Mouse (Mus musculus) midbrain, embryonic 15.5 days (tissue): ENCODE results near the gene Mthfd1l. TPM values are rescaled to one million over a fixed set of nuclear protein-coding genes. Genes with fewer than 3 reads are reported as not detected.

Experiments used
- ATAC-seq: fragments of 200-750 bp; cut with Nextera tagmentation; replicated peaks from 2 replicates; pipeline ENCODE4 v1.8.0; 2017; ENCODE audit warnings: moderate TSS enrichment
- H3K27ac ChIP-seq: fragments of 300-500 bp; sonication (generic); 2 replicates; pipeline ENCODE4 v1.5.1; 2015; ENCODE audit warnings: mild to moderate bottlenecking, inconsistent platforms
- H3K27me3 ChIP-seq: fragments of 300-500 bp; sonication (generic); replicated peaks from 2 replicates; pipeline ENCODE4 v1.6.1; 2015; ENCODE audit warnings: inconsistent platforms
- H3K36me3 ChIP-seq: fragments of 300-500 bp; sonication (generic); replicated peaks from 2 replicates; pipeline ENCODE4 v1.6.1; 2015; ENCODE audit warnings: inconsistent platforms
- H3K4me1 ChIP-seq: fragments of 300-500 bp; sonication (generic); 2 replicates; pipeline ENCODE4 v1.6.1; 2015; ENCODE audit warnings: inconsistent platforms
- H3K4me2 ChIP-seq: fragments of 300-500 bp; sonication (generic); 2 replicates; pipeline ENCODE4 v1.6.1; 2015; ENCODE audit warnings: inconsistent platforms, mild to moderate bottlenecking, moderate library complexity
- H3K4me3 ChIP-seq: fragments of 300-500 bp; sonication (generic); 2 replicates; pipeline ENCODE4 v1.5.1; 2015; ENCODE audit warnings: mild to moderate bottlenecking, inconsistent platforms
- H3K9ac ChIP-seq: fragments of 300-500 bp; sonication (generic); 2 replicates; pipeline ENCODE4 v1.6.1; 2015; ENCODE audit warnings: mild to moderate bottlenecking, inconsistent platforms
- H3K9me3 ChIP-seq: fragments of 300-500 bp; sonication (generic); 2 replicates; pipeline ENCODE4 v1.6.1; 2016; ENCODE audit warnings: inconsistent platforms
- WGBS: fragments of 180-500 bp; shearing (Covaris S2); methylation state at CpG from one replicate; pipeline ENCODE4 v1.1.7; 2015; ENCODE audit warnings: mixed read lengths; 5-methylcytosine and 5-hydroxymethylcytosine counted together
- polyA plus RNA-seq: library from polyadenylated mRNA; unstranded; fragments of >200 nt; fragmentation: Nextera tagmentation; extraction: Ambion mirVana; gene quantifications from 2 replicates; pipeline ENCODE4 v1.2.1, GENCODE M21; 2015

The Mthfd1l gene
- polyA plus RNA-seq, 1 experiment from 2014 or later, result 6.0 TPM

DNA sequence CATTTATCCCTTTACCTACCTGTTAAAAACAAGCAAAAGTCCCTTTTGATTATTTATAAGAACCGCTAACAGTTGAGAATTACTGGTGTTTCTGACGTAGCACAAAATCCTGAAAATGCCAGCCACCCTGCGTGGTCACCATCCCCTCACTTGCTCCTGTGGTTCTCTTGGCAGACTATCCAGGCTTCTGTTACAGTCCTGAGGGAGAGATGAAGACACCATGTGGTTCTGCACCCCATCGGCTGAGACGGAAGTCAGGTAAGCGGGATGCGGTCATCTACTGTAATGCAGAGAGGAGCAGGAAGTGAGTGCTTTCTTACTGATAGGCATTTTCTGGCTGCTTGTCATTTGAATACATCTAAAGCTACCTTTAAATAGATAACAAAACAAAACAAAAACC is 25.6 kb upstream of the Mthfd1l start:
- no peaks in the 10 kb centered on the region for H3K4me1 ChIP-seq
- no peaks in the 10 kb centered on the region for H3K36me3 ChIP-seq
- H3K27me3 ChIP-seq, result no peaks in the 10 kb centered on the region
- no peak for ATAC-seq
- H3K4me3 ChIP-seq, result no peak overlapping the region
- WGBS, result 95% methylated on average over 7 of the region's 7 CpGs
- H3K9ac ChIP-seq, result no peak overlapping the region
- no peaks in the 10 kb centered on the region for H3K9me3 ChIP-seq
- H3K4me2 ChIP-seq, result no peak overlapping the region
- no peak overlapping the region for H3K27ac ChIP-seq

DNA sequence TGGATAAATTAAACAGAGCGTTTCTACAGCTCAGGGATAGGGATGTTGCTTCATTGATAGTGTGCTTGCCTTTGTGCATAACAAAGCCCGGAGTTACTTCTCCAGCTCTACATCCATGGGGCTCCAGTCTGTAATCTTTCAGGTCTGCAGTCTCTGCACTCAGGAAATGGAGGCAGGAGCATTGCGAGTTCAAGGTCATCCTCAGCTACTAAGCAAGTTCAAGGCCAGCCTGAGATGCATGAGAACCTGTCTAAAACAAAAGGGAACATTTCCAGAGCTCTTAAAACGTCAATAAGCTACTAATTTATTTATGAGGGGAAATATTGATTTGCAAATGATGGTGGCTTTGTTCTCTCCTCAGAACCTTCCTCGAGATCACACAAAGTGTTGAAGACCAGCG is 23.6 kb upstream of the Mthfd1l start:
- Histone ChIP-seq H3K36me3 (no peaks in the 10 kb centered on the region), H3K9me3 (no peaks in the 10 kb centered on the region), H3K27ac (no peak overlapping the region), H3K4me2 (no peak overlapping the region), H3K27me3 (no peaks in the 10 kb centered on the region), H3K4me1 (no peaks in the 10 kb centered on the region), H3K9ac (no peak overlapping the region), H3K4me3 (no peak overlapping the region)
- ATAC-seq, result no peak
- WGBS, result 89% methylated on average over 6 of the region's 6 CpGs

DNA sequence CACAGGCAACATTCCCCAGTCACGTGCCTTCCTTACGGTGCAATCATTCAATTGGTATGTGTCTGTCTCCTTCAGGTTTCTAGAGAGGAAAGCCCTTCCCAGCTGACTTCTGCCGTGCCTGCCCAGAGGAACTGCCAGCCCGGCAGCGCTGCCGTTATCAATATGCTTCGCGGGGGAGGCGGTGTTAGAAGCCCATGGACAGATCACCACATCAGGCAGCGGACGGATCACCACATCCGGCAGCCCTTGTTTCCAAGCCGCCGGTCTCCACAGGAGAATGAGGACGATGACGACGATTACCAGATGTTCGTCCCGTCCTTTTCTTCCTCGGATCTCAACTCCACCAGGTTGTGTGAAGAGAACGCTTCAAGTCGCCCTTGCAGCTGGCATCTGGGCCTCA is 16.4 kb upstream of the Mthfd1l start:
- WGBS, result 94% methylated on average over 22 of the region's 22 CpGs
- Histone ChIP-seq H3K4me1 (no peaks in the 10 kb centered on the region), H3K4me2 (no peak overlapping the region), H3K27ac (no peak overlapping the region), H3K9ac (no peak overlapping the region), H3K4me3 (no peak overlapping the region), H3K36me3 (no peaks in the 10 kb centered on the region), H3K9me3 (no peaks in the 10 kb centered on the region), H3K27me3 (no peaks in the 10 kb centered on the region)
- ATAC-seq, result no peak

DNA sequence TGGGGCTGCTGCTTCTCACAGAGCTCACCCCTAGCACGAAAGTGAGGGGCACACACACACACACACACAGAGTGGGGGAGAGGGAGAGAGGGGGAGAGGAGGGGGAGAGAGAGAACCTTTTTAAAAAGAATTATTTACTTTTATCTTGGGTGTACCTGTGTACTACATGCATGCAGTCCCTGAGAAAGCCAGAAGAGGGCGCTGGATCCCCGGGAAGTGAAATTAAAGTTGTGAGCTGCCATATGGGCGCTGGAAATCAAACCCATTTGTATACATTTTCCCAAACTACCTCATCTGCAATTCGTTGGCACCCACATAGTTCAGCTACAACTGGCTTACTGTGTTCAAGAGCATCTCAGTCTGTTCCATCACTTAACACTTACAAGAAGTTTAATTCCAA is 14.3 kb upstream of the Mthfd1l start:
- 81% methylated on average over 5 of the region's 5 CpGs for WGBS
- no peak overlapping the region for H3K9ac ChIP-seq

DNA sequence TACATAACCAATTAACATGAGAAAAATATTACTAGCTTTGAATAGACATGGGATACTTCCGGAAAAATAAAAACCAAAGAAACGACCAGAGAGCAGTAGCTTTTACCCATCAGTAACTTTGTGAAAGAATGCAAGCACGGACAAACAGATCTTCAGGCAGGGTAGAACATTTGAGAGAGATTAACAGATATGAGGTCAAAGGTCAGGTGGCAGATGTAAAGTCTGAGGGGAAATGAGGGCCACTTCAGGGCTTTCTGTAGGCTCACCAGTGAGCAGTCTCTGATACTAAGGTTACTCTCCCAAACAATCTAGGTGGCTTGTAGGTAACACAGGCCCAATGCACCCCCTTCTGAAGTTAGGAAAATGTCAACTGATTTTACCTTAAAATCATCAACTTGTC is 3.9 kb upstream of the Mthfd1l start:
- no peaks in the 10 kb centered on the region for H3K27me3 ChIP-seq
- no peak for ATAC-seq
- H3K4me2 ChIP-seq, result no peak overlapping the region
- no peaks in the 10 kb centered on the region for H3K36me3 ChIP-seq
- no peak overlapping the region for H3K27ac ChIP-seq
- WGBS, result 77% methylated on average over 3 of the region's 3 CpGs
- no peak overlapping the region for H3K4me3 ChIP-seq
- no peaks in the 10 kb centered on the region for H3K9me3 ChIP-seq
- no peaks in the 10 kb centered on the region for H3K4me1 ChIP-seq
- H3K9ac ChIP-seq, result no peak overlapping the region

More for the DNA sequence above, 14.3 kb upstream of the Mthfd1l start:
- Histone ChIP-seq H3K4me3 (no peak overlapping the region), H3K27ac (no peak overlapping the region), H3K4me1 (no peaks in the 10 kb centered on the region), H3K4me2 (no peak overlapping the region), H3K36me3 (no peaks in the 10 kb centered on the region), H3K9me3 (no peaks in the 10 kb centered on the region), H3K27me3 (no peaks in the 10 kb centered on the region)
- no peak for ATAC-seq

DNA sequence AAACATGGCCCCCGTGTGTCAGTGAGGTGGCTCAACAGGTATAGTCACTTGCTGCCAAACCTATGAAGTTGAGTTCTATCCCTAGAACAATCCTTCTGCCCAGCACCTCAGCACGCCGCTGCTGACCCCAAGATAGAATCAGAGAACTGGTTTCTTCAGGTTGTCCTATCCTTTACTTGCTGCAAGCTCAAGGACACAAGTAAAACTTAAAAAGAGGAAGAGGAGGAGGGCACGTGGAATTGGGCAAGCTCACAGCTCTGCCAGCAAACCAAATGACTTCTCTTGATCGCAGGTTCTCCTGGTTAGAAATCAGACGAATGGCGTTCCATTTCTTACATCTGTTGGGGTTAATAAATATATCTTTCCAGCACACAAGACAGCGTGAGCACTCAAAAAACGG is 681 bp upstream of the Mthfd1l start:
- Histone ChIP-seq H3K9me3 (no peaks in the 10 kb centered on the region), H3K9ac (no peak overlapping the region), H3K4me1 (no peaks in the 10 kb centered on the region), H3K27ac (no peak overlapping the region), H3K27me3 (no peaks in the 10 kb centered on the region), H3K4me3 (no peak overlapping the region), H3K4me2 (peak overlapping the region; percentile 85), H3K36me3 (no peaks in the 10 kb centered on the region)
- ATAC-seq, result no peak
- WGBS, result 89% methylated on average over 9 of the region's 9 CpGs

DNA sequence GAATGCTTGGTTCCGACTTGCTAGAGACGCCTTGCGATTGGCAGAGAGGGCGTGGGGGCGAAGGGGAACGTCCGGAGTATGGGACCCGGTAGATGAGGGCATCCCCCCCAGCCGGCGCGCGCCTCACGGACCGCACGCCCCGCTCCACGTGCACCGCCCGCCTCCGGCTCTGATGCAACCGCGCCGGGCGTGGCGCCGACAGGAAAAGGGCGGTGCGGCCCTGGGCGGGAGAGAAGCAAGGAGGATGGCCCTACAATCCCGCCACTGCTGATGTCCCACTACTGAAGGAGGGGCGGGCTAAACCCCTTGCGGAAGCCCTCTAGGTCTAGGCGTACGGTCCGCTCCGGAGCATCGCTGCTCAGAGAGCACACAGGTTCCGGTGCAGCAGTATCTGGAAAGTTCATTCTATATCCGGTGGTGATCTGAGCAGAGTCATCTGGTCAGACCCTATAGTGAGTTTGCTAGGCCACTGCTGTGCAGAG is 712 bp downstream of the Mthfd1l start:
- peak; percentile 93 for ATAC-seq
- Histone ChIP-seq H3K9me3 (no peaks in the 10 kb centered on the region), H3K9ac (peak overlapping the region; percentile 64), H3K36me3 (no peaks in the 10 kb centered on the region), H3K4me3 (peak overlapping the region; percentile 59), H3K4me2 (peak overlapping the region; percentile 85), H3K4me1 (no peaks in the 10 kb centered on the region), H3K27me3 (no peaks in the 10 kb centered on the region), H3K27ac (peak overlapping the region; percentile 81)
- WGBS, result under 1% methylated on average over 38 of the region's 39 CpGs

DNA sequence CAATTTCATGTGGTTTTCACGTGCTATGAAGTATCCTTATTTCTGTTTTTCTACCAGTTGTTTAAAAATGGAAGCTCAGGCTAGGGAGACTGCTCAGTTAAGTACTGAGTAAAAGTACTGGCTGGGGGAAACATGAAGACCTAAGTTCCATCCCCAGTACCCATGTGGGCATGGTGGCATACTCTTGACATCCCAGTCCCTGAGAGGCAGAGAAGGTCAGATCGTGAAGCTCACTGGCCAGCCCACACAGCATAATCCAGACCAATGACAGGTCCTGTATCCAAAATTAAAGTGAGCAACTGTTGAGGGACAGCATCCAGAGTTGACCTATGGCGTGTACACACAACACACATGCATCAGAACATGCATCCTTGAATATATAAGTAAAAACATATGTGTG is 1.5 kb downstream of the Mthfd1l start:
- H3K27me3 ChIP-seq, result no peaks in the 10 kb centered on the region
- H3K4me3 ChIP-seq, result no peak overlapping the region
- H3K4me1 ChIP-seq, result no peaks in the 10 kb centered on the region
- no peak overlapping the region for H3K27ac ChIP-seq
- 79% methylated on average over 3 of the region's 3 CpGs for WGBS
- H3K36me3 ChIP-seq, result no peaks in the 10 kb centered on the region
- no peak overlapping the region for H3K9ac ChIP-seq
- H3K9me3 ChIP-seq, result no peaks in the 10 kb centered on the region
- peak overlapping the region; percentile 85 for H3K4me2 ChIP-seq
- no peak for ATAC-seq

DNA sequence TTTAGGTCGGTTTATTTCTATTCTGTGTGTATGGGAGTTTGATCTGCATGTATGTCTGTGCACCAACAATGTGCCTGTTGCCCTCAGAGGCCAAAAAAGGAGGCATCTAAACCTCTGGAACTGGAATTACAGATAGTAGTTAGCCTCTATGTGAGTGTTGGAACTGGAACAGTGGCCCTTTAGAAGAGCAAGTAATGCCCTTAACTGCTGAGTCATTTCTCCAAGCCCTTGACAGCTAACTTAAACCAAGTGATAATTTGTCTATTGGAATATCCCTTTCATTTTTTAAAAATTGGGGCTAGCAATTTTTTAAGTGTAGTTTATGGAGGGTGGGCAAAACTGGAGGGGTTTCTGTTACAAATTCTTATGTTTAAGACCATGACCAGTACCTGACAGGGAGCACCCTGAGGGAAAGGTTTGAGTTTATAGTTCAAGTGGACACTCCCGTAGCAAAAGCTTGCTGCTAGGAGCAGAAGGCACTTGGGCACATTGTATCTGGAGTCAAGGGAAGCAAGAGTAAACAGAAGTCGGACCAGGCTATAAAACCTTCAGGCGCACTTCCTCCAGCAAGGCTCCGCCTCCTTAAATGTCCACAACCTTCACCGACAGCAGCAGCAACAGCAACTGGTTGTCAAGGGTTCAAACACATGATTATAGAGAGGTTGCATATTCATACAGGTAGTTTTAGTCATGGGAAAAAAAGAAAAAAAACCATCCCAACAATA is 3.1 kb downstream of the Mthfd1l start:
- Histone ChIP-seq H3K9ac (no peak overlapping the region), H3K36me3 (no peaks in the 10 kb centered on the region), H3K9me3 (no peaks in the 10 kb centered on the region), H3K27ac (no peak overlapping the region), H3K4me3 (no peak overlapping the region), H3K27me3 (no peaks in the 10 kb centered on the region), H3K4me2 (no peak overlapping the region), H3K4me1 (no peaks in the 10 kb centered on the region)
- 83% methylated on average over 6 of the region's 6 CpGs for WGBS
- no peak for ATAC-seq

DNA sequence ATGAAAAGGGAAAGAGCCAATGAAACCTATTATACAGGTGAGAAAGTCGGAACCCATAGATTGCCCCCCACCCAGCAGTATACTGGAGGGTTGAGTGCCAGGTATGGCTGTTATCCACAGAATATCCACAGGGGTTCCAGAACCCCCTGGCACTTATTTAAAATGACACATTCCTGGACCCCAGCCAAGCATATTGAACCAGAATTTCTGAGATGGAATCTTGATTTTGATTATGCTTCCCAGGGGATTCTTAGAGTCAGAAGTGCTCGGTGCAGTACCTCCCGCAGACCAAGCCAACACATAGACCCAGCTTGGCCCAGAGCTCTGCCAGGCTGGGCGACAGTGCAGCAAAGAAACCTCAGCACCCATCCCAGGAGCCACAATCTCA is 3.7 kb downstream of the Mthfd1l start:
- Histone ChIP-seq H3K9me3 (no peaks in the 10 kb centered on the region), H3K4me2 (no peak overlapping the region), H3K36me3 (no peaks in the 10 kb centered on the region), H3K27me3 (no peaks in the 10 kb centered on the region), H3K27ac (no peak overlapping the region), H3K4me3 (no peak overlapping the region), H3K9ac (no peak overlapping the region), H3K4me1 (no peaks in the 10 kb centered on the region)
- WGBS, result 84% methylated on average over 4 of the region's 4 CpGs
- no peak for ATAC-seq

DNA sequence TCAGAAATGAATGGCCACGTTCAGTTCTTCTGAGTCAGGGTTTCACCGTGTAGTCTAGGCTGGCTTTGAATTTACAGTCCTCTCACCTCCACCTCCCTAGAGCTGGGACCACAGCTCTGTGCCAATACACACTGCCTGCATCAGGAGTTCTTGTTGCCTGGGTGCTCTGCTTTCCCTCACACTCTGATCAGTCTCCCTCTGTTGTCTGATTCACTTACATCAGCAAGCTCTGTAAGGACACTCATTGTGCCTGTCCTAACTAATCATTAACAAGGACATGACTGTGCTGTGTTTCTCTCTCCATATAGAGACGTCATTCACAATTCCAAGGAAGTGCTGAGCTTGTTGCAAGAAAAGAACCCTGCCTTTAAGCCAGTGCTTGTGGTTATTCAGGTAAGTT is 5.4 kb downstream of the Mthfd1l start:
- no peaks in the 10 kb centered on the region for H3K9me3 ChIP-seq
- no peaks in the 10 kb centered on the region for H3K36me3 ChIP-seq
- no peak for ATAC-seq
- no peaks in the 10 kb centered on the region for H3K27me3 ChIP-seq
- no peak overlapping the region for H3K4me2 ChIP-seq
- H3K27ac ChIP-seq, result no peak overlapping the region
- no peaks in the 10 kb centered on the region for H3K4me1 ChIP-seq
- H3K4me3 ChIP-seq, result no peak overlapping the region
- H3K9ac ChIP-seq, result no peak overlapping the region
- WGBS, result 81% methylated on average over 3 of the region's 3 CpGs

DNA sequence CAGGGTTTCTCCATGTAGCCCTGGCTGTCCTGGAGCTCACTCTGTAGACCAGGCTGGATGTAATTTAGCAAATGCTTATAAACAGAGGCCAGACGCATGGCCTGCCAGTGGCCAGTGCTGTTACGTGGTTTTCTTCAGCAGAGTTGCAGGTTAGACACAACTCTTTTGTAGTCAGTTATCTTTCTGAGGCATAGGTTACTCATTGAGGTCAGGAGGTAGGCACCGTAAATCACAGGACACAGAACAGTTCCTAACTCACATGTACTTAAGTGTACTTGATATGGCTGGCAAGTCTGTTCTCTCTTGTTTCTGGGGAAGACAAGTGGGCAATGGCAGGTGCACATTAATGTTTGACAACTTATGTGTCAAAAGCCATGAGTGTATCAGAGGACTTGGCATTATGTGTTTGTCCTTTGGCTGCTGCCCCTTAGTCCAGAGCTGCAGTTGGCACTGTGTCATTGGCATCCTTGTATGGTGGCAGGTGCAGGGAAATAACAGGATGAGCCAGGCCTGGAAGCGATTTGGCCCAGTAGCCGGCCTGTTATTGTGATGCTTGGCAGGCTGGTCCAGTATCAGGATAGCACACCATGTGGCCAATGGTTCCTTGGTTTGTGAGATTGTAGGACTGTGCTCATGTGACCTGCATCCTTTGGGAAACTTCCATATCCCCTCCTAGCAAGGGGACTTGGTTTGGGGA is 6.0 kb downstream of the Mthfd1l start:
- ATAC-seq, result peak; percentile 45; the same call in 1 of the 2 replicates
- Histone ChIP-seq H3K27ac (no peak overlapping the region), H3K9me3 (no peaks in the 10 kb centered on the region), H3K4me1 (no peaks in the 10 kb centered on the region), H3K4me3 (no peak overlapping the region), H3K27me3 (no peaks in the 10 kb centered on the region), H3K36me3 (no peaks in the 10 kb centered on the region), H3K9ac (no peak overlapping the region), H3K4me2 (no peak overlapping the region)
- WGBS, result 89% methylated on average over 5 of the region's 5 CpGs

DNA sequence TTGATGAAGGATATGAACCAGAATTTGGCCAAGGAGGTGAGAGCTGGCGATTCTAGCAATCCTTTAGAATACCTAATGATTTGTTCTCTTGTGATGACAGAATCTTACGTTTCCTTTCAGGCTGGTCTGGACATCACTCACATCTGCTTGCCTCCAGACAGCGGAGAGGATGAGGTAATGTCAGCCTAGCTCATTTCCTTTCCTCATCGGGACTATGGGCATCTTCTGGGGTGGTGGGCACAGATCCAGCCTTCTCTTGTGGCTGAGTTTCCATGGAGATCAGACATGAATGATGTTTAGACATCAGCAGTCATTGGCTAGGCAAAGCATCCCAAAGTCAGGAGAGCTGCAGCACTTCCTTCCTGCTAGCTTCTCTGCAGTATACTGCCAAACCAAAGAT is 7.3 kb downstream of the Mthfd1l start:
- no peak for ATAC-seq
- Histone ChIP-seq H3K9ac (no peak overlapping the region), H3K4me2 (no peak overlapping the region), H3K36me3 (0 out of 2 replicates have a peak, but pooled peaks cover 3% of the 10 kb centered on the region), H3K4me3 (no peak overlapping the region), H3K9me3 (no peaks in the 10 kb centered on the region), H3K27me3 (no peaks in the 10 kb centered on the region), H3K4me1 (no peaks in the 10 kb centered on the region), H3K27ac (no peak overlapping the region)
- WGBS, result 82% methylated on average over 4 of the region's 4 CpGs
